Mouse (Mus musculus) lung, embryonic 14.5 days (tissue): ENCODE measurements around the gene Scel. TPM values are rescaled to one million over a fixed set of nuclear protein-coding genes. Genes with fewer than 3 reads are reported as not detected.
A peak's percentile ranks its signal among the peaks of the same experiment; 100 is the strongest.

ENCODE experiments used
- ATAC-seq: fragments of 200-750 bp; cut with Nextera tagmentation; 2 replicates; pipeline ENCODE4 v1.8.0; 2017; ENCODE audit warnings: mild to moderate bottlenecking, moderate TSS enrichment, moderate library complexity; ENCODE audit not compliant: insufficient read depth
- DNase-seq: peaks from one replicate; pipeline ENCODE4 v3.0.0-alpha.2; 2015
- H3K27ac ChIP-seq: fragments of 300-500 bp; sonication (generic); 2 replicates; pipeline ENCODE4 v1.5.1; 2014; ENCODE audit warnings: low read depth, mild to moderate bottlenecking, moderate library complexity
- H3K27me3 ChIP-seq: fragments of 300-500 bp; sonication (generic); 2 replicates; pipeline ENCODE4 v1.6.1; 2014; ENCODE audit warnings: low read length, control low read depth; ENCODE audit not compliant: insufficient read depth
- H3K36me3 ChIP-seq: fragments of 300-500 bp; sonication (generic); 2 replicates; pipeline ENCODE4 v1.6.1; 2014; ENCODE audit warnings: control low read depth; ENCODE audit not compliant: insufficient read depth
- H3K4me1 ChIP-seq: fragments of 300-500 bp; sonication (generic); 2 replicates; pipeline ENCODE4 v1.6.1; 2014; ENCODE audit warnings: antibody characterized with exemption, control low read depth; ENCODE audit not compliant: insufficient read depth
- H3K4me2 ChIP-seq: fragments of 300-500 bp; sonication (generic); 2 replicates; pipeline ENCODE4 v1.6.1; 2014; ENCODE audit warnings: mild to moderate bottlenecking
- H3K4me3 ChIP-seq: fragments of 300-500 bp; sonication (generic); 2 replicates; pipeline ENCODE4 v1.5.1; 2014; ENCODE audit warnings: low read depth, low read length
- H3K9ac ChIP-seq: fragments of 300-500 bp; sonication (generic); 2 replicates; pipeline ENCODE4 v1.6.1; 2014
- H3K9me3 ChIP-seq: fragments of 300-500 bp; sonication (generic); 2 replicates; pipeline ENCODE4 v1.6.1; 2016; ENCODE audit warnings: low read depth, low read length, control low read depth
- CTCF ChIP-seq: IDR thresholded peaks from 2 replicates; pipeline ENCODE4 v1.5.1; 2016; ENCODE audit warnings: antibody characterized with exemption, low read depth
- WGBS: fragments of 180-500 bp; shearing (Covaris S2); extraction: QIAGEN DNeasy Blood & Tissue Kit; methylation state at CpG from one replicate; pipeline ENCODE4 v1.1.7; 2014; 5-methylcytosine and 5-hydroxymethylcytosine counted together
- polyA plus RNA-seq: library from polyadenylated mRNA; unstranded; fragments of >200 nt; fragmentation: Nextera tagmentation; extraction: Ambion mirVana; gene quantifications from 2 replicates; pipeline ENCODE4 v1.2.1, GENCODE M21; 2014

Gene Scel
- polyA plus RNA-seq, 1 experiment from 2014 or later, result 1.9 TPM

DNA sequence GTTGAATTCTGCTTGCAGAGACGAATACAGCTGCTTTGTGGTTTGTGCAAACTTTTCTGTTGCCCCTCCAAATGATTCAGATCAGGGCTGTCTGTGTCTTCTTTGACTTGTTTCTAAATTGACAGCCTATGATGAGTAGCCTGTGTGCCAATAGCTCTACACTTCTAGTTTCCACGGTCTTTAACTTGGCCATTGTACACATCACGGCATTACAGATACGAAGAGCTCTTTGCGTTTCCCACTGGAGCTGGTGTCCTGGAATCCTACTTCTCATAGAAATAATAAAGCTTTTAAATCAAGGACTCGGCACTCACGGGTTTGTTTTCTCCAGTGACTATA is 300 bp downstream of the Scel start:
- no peak for DNase-seq
- H3K4me2 ChIP-seq, result peak overlapping the region; percentile 47
- H3K9ac ChIP-seq, result no peak overlapping the region
- H3K27me3 ChIP-seq, result no peaks in the 10 kb centered on the region
- no peak overlapping the region for H3K27ac ChIP-seq
- no peaks in the 10 kb centered on the region for H3K4me1 ChIP-seq
- TF ChIP-seq CTCF, result no peak
- no peaks in the 10 kb centered on the region for H3K36me3 ChIP-seq
- H3K9me3 ChIP-seq, result no peaks in the 10 kb centered on the region
- ATAC-seq, result no peak; the same call in 1 of the 2 replicates
- WGBS, result 54% methylated on average over 7 of the region's 7 CpGs
- no peak overlapping the region for H3K4me3 ChIP-seq

DNA sequence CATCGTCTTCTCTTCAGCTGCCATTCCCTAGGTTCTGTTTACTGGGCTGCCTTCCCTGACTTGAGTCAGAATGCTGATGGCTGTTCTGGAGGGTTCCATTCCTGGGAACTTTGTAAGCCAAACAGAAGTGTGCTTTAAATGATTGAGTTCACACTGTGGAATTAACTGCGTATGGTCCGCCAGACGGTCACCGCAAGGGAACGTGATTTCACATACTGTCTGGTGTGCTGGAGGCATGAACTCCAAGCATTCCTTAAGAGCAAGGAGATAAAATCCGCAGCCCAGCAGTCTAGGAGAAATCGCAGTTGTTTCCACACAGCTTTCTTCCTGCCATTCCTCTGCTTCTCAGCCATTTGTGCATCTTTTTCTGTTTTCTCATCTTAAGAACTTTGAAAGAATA is 2.3 kb downstream of the Scel start:
- Histone ChIP-seq H3K36me3 (no peaks in the 10 kb centered on the region), H3K4me1 (no peaks in the 10 kb centered on the region), H3K4me2 (no peak overlapping the region), H3K27me3 (no peaks in the 10 kb centered on the region), H3K4me3 (no peak overlapping the region), H3K27ac (no peak overlapping the region), H3K9me3 (no peaks in the 10 kb centered on the region), H3K9ac (no peak overlapping the region)
- DNase-seq (no peak), ATAC-seq (no peak)
- WGBS, result 78% methylated on average over 8 of the region's 8 CpGs
- TF ChIP-seq CTCF, result no peak

DNA sequence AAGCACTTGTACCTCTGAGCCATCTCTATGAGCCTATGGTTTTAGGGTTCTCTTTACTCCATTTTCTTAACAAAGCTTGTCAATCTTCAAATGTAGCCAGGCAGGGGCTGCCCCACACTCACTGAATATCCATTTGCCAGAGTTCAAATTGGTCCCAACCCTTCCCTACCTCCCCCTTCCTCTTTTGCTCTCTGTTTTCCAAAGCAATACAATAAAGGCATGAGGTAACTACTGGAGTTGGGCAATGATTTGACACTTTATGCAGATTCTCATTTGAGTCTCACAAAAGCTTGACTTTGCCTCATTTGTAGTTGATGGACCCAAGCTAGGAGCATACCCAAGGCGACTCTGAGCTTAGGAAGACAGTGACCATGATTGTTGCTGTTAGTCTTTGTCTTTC is 13.1 kb downstream of the Scel start:
- Histone ChIP-seq H3K4me3 (no peak overlapping the region), H3K9ac (no peak overlapping the region), H3K4me2 (no peak overlapping the region), H3K4me1 (no peaks in the 10 kb centered on the region), H3K9me3 (no peaks in the 10 kb centered on the region), H3K27ac (no peak overlapping the region), H3K36me3 (no peaks in the 10 kb centered on the region), H3K27me3 (no peaks in the 10 kb centered on the region)
- DNase-seq, result no peak
- TF ChIP-seq CTCF, result no peak
- WGBS, result 90% methylated on average over 1 of the region's 1 CpGs
- no peak for ATAC-seq

DNA sequence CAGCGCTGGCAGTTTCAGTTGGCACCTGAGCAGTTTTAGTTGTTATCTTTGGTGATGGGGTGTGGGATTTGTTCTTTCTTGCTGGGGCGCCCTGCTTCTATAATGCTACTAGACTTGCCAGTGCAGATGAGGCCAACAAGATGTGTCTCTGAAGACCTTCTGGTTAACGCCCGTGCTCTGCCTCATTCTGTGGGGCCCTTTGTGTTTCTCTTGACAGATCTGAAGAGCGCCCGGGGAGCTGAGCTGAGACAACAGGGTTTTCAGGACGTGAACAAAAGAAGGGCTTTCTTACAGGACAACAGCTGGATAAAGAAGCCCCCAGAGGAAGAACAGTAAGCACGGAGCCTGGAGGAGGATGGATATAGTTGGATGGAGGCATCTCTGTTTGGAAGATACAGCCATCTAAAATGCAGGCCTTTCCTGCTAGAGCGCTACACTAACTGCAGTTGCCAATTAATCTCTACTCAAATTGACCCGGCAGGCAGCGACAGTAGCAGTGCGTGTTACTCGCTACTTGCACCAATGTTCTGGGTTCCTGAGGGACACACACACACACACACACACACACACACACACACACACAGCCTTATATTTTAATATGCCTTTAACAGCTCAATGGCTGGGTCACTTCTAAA is 16.7 kb downstream of the Scel start:
- H3K4me1 ChIP-seq, result no peaks in the 10 kb centered on the region
- WGBS, result 70% methylated on average over 13 of the region's 13 CpGs
- no peaks in the 10 kb centered on the region for H3K36me3 ChIP-seq
- H3K4me2 ChIP-seq, result no peak overlapping the region
- no peaks in the 10 kb centered on the region for H3K27me3 ChIP-seq
- H3K9ac ChIP-seq, result no peak overlapping the region
- no peak overlapping the region for H3K27ac ChIP-seq
- no peak overlapping the region for H3K4me3 ChIP-seq
- no peak for ATAC-seq
- H3K9me3 ChIP-seq, result no peaks in the 10 kb centered on the region
- TF ChIP-seq CTCF, result no peak
- no peak for DNase-seq

DNA sequence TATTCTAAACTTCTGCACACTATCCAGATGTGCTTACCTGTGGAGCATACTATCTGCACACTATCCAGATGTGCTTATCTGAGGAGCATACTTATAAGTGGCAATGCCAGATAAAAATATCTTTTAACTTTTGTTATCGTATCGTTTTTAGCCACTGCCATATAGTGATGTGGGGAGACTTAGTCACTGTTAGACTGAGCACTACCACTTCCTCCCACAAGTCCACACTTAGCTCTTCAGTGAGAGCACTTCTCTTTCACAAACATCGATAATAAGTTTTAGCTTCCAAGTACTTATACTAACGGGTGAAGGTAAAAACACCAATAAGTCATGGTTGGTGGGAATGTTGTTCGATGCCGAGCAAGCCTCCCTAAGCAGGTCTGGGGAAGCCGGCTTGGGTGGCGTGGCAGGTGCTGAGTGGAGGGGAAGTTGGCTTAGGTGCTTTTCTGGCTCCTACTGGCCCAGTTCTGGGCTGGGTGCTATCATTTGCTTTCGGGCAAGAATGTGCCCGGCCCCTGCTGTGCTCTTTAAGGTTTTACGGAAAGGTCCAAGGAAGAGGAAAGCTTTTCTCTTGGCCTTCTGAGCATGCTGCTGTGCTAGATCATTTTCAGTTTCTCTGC is 18.7 kb downstream of the Scel start:
- ATAC-seq (no peak), DNase-seq (no peak)
- Histone ChIP-seq H3K4me2 (no peak overlapping the region), H3K36me3 (no peaks in the 10 kb centered on the region), H3K9ac (no peak overlapping the region), H3K27ac (no peak overlapping the region), H3K4me3 (no peak overlapping the region), H3K27me3 (no peaks in the 10 kb centered on the region), H3K9me3 (no peaks in the 10 kb centered on the region), H3K4me1 (no peaks in the 10 kb centered on the region)
- 88% methylated on average over 11 of the region's 11 CpGs for WGBS
- TF ChIP-seq CTCF, result no peak

DNA sequence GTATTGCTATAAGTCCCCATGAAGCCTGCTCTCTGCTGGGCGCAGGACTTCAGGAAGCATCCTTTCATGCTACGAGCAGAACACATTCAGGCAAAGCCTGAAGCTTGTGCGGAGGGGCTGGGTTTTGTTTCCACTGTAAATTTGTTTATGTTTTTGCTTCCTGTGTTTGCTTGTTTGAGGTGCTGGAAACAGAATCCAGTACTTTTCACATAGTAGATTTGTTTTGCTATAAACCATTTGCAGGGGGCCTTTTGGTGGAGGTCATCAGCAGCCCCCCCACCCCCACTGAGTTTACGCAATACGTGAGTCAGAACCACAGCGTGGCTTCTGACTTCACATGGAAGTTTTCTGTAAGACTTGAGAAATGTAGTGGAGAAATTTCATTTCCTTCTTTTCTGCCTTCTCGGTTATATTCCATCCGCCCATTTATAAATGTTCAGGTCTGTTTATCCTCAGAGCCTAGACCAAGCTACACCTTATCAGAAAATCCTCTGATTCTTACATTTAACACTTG is 22.4 kb downstream of the Scel start:
- no peak overlapping the region for H3K27ac ChIP-seq
- H3K36me3 ChIP-seq, result no peaks in the 10 kb centered on the region
- H3K9ac ChIP-seq, result no peak overlapping the region
- no peaks in the 10 kb centered on the region for H3K27me3 ChIP-seq
- no peaks in the 10 kb centered on the region for H3K4me1 ChIP-seq
- ATAC-seq (no peak), DNase-seq (no peak)
- TF ChIP-seq CTCF, result no peak
- no peak overlapping the region for H3K4me2 ChIP-seq
- WGBS, result 65% methylated on average over 8 of the region's 8 CpGs
- H3K9me3 ChIP-seq, result no peaks in the 10 kb centered on the region
- H3K4me3 ChIP-seq, result no peak overlapping the region

DNA sequence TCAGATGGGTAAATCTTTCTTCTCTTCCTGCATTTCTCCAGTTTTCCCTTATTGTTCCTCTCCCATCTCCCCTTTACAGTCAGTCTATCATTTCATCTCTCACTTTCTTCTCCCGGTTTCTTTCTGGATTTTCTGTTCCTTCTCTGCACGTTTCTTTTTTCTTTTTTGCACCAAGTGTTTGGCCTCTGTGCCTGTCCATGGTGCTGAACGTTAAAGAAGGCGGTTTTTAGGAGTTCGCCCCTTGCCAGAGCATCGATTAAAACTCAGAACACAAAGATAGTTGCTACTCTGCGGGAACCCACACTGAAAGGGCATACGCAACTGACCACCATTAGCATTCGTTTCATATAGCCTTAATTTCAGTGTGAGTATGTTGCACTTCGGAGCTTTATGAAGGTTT is 23.2 kb downstream of the Scel start:
- no peak overlapping the region for H3K27ac ChIP-seq
- ATAC-seq, result no peak
- peak; percentile 83 for DNase-seq

More for the DNA sequence above, 23.2 kb downstream of the Scel start:
- Histone ChIP-seq H3K4me3 (no peak overlapping the region), H3K4me1 (no peaks in the 10 kb centered on the region), H3K9me3 (no peaks in the 10 kb centered on the region), H3K36me3 (no peaks in the 10 kb centered on the region), H3K9ac (no peak overlapping the region), H3K27me3 (no peaks in the 10 kb centered on the region), H3K4me2 (no peak overlapping the region)
- WGBS, result 32% methylated on average over 10 of the region's 10 CpGs
- TF ChIP-seq CTCF, result no peak
